Mouse (Mus musculus): ENCODE data around the gene Mpp3. TPM values are rescaled to one million over a fixed set of nuclear protein-coding genes. Genes with fewer than 3 reads are reported as not detected.
A peak's percentile ranks its signal among the peaks of the same experiment; 100 is the strongest.

Mpp3 gene
- total RNA-seq, 2 experiments from 2014 or later: 4.3 to 5.2 TPM

- intact Hi-C loops (cut with DNase I): no loop called here
- DNase-seq: no peak
Measured at GRCm38 (mm10) chr11:102040646-102041045, 12.4 kb upstream of the Mpp3 start.

DNA sequence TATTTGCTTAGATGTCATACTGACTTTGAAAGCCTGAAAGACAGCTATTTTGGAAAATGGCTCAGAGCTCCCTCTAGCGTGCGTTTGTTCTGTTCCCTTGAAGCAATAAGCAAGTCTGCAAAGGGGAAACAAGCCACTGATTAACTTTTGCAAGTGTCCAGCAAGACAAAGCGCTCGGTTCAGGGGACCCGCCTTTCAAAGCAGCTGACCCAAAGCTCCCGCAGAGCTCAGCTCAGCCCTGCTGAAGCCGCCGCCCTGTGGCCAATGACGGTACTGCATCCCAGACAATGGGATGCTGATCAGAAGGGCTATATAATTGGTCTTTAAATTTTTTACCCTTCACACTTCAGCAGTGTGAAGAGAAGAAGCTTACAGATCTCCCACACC, 11.9 kb upstream of the Mpp3 start:
- intact Hi-C loops (cut with DNase I): no loop called here
- peak; percentile 92 to 96 for DNase-seq

DNA sequence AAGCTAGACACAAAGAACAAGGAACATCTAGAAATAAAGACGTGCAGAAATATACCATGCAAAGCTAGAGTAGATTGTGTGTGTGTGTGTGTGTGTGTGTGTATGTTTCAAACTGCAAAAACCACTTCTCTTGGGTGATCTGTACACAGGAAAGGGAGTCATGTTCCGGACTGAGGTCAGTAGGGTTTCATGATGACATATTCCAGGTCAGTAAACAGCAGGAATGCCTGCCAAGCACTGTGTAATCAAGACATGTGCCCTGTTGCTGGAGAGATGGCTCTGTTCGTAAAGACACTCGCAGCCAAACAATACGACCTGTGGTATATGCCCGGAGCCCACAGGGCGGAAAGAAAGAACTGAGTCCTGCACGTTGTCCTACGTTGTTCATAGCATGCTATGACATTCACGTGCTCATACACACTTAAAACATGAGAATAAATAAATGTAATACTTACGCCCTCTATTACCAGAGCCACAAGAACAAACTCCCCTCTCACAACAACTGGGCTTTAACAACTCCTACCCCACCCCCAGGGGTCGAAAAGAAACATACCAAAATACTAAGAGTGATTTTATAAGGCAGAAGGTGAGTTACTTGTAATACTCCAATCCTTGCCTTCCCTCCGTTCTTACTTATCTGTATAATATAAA, 11.4 kb upstream of the Mpp3 start:
- intact Hi-C loops (cut with DNase I): loop anchor here (1.0 to 10.0 kb wide), 2 partner anchors 53 to 125 kb away; no protein-coding TSS in a partner anchor
- no peak for DNase-seq

DNA sequence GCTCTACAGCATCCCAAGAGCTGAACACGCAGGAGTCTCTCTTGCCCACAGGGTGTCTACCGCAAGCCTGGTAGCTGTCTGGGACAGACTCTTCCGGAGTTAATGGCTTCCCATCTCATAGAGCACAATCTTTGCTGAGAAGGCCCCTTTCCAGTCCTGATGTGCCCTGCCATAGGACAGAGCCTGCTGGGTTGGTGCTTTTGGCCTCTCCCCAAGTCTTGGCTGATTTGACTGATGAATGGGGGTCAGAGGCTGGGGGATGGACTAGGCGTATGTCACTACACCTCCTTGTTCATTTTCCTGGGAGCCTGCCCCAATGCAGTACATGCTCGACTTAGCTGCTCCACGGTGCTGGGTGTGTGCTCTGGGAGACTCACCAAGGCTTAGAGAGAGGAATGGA, 9.5 kb upstream of the Mpp3 start:
- intact Hi-C loops (cut with DNase I): loop anchor here (10.0 kb wide), 1 partner anchor 123 kb away; no protein-coding TSS in a partner anchor
- DNase-seq: no peak

GRCm38 (mm10) chr11:102036336-102036735, 8.1 kb upstream of the Mpp3 start:
- DNase-seq: no peak
- intact Hi-C loops (cut with DNase I): loop anchor here (10.0 kb wide), 1 partner anchor 122 kb away; no protein-coding TSS in a partner anchor

DNA sequence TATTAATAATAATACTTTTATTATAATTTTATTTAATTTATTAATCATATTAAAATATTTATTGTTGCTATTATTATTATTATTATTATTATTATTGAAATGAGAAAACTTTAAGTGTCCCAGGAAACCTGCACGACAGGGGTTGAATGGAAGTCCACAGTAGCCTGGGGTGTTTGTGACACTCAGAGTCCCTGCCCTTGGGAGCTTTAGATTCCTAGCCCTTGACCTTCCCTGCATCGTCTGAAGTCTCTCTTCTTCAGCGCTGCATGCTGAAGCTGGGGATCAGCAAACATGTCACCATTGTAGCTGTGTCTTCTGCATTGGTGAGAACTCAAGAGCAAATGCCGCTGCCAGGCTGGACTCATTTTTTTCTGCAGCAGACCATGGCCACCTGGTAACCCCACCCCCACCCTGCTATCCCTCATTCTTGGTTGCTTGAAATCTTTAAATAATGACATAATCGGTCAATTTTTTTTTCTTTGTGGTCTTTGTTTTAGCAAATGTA, 7.2 kb upstream of the Mpp3 start:
- no peak for DNase-seq
- intact Hi-C loops (cut with DNase I): loop anchor here (10.0 kb wide), 1 partner anchor 121 kb away; no protein-coding TSS in a partner anchor

DNA sequence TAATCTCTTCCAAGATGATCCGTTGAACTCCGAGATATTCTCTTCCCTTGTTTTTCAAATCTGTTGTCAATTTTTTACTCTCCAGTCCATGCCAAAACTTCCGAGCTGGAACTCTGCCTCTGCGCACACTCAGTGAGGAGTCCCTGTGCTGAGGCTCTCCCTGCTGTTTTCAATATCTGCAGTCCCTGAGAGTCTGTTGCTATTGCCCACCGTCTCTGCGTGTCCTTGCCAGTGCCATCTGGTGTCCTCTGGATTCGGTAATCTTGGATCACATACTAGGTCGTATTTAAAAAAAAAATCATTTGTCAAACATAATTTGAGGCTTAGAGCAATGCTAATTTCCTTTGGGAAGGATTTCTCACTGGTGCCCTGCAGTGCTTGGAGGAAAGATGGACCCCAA, 6.6 kb upstream of the Mpp3 start:
- intact Hi-C loops (cut with DNase I): loop anchor here (10.0 kb wide), 1 partner anchor 120 kb away; no protein-coding TSS in a partner anchor
- no peak for DNase-seq

- no peak for DNase-seq
- intact Hi-C loops (cut with DNase I): loop anchor here (10.0 kb wide), 1 partner anchor 118 kb away; no protein-coding TSS in a partner anchor
Measured at GRCm38 (mm10) chr11:102033055-102033591, 4.9 kb upstream of the Mpp3 start.

GRCm38 (mm10) chr11:102031149-102031548, 2.9 kb upstream of the Mpp3 start:
- intact Hi-C loops (cut with DNase I): loop anchor here (10.0 kb wide), 1 partner anchor 116 kb away; no protein-coding TSS in a partner anchor
- no peak for DNase-seq

- intact Hi-C loops (cut with DNase I): loop anchor here (10.0 kb wide), 1 partner anchor 115 kb away; no protein-coding TSS in a partner anchor
- DNase-seq: no peak
Measured at GRCm38 (mm10) chr11:102029966-102030365, 1.7 kb upstream of the Mpp3 start.

- intact Hi-C loops (cut with DNase I): no loop called here
- no peak for DNase-seq
Measured at GRCm38 (mm10) chr11:102029304-102029703, 1.0 kb upstream of the Mpp3 start.

DNA sequence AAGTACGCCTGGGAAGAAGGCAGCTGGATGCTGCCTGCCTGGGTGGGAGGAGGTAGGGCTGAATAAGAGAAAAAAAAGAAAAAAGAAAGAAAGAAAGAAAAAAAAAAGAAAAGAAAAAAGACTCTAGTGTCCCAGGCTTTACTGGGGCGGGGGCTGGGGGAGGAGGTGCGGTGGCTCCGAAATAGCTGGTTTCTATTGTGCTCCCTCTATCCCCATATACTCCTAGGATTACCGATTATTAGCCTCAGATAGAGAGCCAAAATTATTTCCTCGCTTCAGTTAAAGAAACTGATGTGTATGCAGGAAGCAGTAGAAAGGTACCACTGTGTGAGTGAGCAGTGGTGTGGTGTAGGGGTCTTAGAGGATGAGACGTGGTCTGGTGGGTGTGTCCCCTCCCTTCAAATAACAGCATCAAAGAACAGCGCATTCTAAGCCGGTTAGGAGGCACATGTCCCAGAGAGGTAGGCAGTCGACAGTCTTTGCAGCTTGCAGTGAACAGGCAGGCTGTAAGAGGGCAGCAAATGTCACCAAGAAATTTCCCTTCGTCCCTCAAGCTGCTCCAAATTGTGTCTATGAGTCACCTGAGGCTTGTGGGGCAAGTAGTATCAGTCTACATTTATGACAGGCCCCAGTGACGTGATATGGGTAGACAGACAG, 772 bp downstream of the Mpp3 start:
- DNase-seq: no peak
- intact Hi-C loops (cut with DNase I): loop anchor here (2.0 kb wide), 1 partner anchor 17 kb away; no protein-coding TSS in a partner anchor

DNA sequence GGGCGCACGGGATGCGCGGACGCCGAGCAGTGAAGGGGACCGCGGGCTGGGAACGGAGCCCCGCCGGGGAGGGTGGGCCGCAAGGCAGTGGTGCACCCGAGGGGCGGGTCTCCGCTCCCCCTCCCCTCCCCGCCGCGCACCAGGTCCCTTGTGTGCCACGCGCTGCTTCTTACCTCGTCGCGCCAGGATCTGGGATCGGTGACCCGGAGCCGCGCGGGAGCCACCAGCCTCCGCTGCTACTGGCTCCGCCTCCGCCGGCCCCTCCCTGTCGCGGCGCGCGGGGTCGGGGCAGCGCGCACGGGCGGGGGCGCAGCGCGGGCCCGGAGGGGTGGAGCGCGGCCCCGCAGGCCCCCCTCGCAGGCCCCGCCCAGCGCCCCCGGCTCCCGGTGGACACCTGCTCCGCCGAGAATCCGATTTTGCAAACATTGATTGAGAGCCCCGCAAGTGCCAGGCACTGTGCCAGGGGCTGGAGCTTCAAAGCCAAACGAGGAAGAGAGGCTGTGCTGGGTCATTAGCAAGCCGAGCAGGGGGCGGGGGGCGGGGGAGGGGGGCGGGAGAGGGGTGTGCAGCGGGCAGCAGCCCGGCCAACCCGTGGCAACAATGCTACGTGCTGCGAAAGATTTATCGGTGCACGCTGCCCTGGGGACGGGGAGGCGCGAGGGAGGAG, 1.4 kb downstream of the Mpp3 start:
- peak; percentile 67 to 81 for DNase-seq
- intact Hi-C loops (cut with DNase I): loop anchor here (2.0 kb wide), 1 partner anchor 16 kb away; no protein-coding TSS in a partner anchor

DNA sequence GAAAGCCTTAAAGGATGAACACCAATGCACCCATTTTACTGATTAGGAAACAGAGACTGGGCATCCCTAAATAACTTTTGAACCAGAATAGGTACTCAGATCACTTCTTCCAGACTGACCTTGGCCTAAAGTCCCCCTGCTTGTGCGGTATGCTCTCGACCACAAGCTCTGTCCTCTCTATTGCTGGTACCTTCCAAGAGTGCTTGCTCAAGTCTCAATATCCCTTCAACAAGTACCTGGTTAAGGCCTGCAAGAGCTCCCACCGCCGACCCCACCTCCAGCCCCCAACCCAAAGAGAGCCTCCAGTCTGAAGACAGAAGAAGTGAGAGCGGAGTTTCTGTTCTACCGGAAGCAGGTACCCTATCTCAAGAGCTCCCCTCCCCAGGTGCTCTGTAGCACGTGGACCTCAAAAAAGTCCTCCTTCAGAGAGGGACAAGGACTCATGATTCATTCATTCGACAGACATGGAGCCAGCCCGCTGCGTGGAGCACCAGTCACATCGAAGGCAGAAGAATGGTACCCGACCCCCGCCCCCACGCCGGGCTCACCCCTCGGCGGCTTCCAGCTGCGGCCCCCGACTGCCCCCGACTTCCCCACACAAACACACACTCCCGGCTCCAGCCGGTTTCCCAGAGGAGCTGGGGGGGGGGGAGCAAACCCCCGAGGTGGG, 2.1 kb downstream of the Mpp3 start:
- intact Hi-C loops (cut with DNase I): loop anchor here (2.0 kb wide), 1 partner anchor 15 kb away; no protein-coding TSS in a partner anchor
- no peak for DNase-seq

DNA sequence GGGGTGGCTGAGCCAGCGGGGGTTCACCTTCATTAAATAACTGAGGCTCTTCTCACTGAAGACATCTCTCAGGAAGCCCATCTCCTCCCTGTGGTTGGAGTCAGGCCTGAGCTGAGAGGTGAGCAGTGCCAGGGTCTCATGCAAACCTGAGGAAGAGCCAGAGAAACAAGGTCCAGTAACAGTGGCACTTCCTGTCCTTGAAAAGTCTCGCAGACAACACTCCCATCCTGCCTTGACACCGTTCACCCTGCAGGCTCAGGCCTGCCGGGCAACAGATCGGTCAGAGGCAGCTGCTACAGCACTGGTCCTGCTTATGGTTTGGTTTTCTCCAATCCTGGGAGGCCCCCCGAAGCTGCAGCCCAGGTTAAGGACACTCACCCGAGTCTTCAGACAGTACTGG, 2.9 kb downstream of the Mpp3 start:
- DNase-seq: no peak

DNA sequence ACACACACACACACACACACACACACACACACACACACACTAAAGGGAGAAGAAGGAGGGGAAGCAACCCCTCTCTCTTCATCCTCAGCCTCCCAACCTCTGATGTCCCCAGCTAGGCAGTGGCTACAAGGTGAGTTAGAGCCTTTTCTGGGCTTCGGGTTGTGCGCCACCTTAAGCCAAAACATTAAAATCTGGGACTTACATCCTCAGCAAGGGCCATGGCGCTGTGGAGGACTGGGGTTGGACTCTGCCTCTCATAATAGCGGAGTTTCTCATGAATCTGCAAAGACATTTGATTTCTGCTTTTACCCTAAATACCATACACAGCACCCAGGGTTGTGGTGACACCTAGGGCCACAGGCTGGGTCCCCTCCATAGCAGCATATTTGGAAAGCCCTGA, 3.4 kb downstream of the Mpp3 start:
- no peak for DNase-seq
- intact Hi-C loops (cut with DNase I): no loop called here

More for the DNA sequence above, 2.9 kb downstream of the Mpp3 start:
- intact Hi-C loops (cut with DNase I): no loop called here

DNA sequence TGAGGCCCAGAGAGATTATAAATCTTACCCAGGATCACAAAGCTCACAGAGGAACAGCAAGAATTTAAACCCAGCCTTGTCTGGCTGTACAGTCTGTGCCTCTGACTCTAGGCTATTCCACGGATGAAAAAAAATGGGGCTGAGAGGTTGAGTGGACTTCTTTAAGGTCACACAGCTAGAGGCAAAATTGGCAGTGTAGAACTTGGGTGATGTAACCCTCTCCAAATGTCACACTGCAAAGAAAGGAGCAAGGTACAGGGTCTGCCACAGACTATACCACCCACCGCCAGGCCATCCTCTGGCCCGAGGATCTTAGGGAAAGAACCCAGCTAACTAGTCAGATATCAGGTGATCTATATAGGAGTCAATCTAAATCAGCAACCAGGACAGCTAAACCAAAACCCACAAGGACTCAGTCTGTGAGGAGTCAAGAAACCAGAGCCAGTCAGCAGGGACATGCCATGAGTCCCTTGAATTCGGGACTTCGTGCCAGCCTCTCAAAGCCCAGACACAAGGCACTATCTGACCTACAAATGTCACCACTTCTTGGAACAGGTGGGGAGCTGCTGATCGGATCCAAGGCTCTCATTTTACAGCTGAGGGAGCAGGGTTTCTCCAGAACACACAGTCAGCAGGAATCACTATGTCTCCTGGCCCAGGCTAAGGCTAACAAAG, 4.0 kb downstream of the Mpp3 start:
- intact Hi-C loops (cut with DNase I): no loop called here
- no peak for DNase-seq

GRCm38 (mm10) chr11:102023406-102023805, 4.9 kb downstream of the Mpp3 start:
- intact Hi-C loops (cut with DNase I): no loop called here
- no peak for DNase-seq

- intact Hi-C loops (cut with DNase I): no loop called here
- DNase-seq: no peak
Measured at GRCm38 (mm10) chr11:102021196-102021595, 7.1 kb downstream of the Mpp3 start.

All from heart, postnatal 14 days (tissue).